Mouse (Mus musculus) ES-E14 (cell line): ENCODE results near the gene Smpd3.

Source experiments
- CHD2 ChIP-seq: IDR thresholded peaks from 2 replicates; pipeline ENCODE4 v1.6.1; 2014; ENCODE audit warnings: mild to moderate bottlenecking, low read depth, low read length, inconsistent platforms
- MAFK ChIP-seq: IDR thresholded peaks from 2 replicates; pipeline ENCODE4 v1.6.1; 2014; ENCODE audit warnings: mild to moderate bottlenecking, low read depth, low read length, inconsistent platforms; ENCODE audit not compliant: insufficient read depth
- ZNF384 ChIP-seq: IDR thresholded peaks from 2 replicates; pipeline ENCODE4 v1.6.1; 2012; ENCODE audit warnings: low read depth, low read length, inconsistent platforms

GRCm38 (mm10) chr8:106336561-106336960, 1.2 kb downstream of the Smpd3 start:
- no peak for TF ChIP-seq CHD2
- no peak for TF ChIP-seq MAFK
- no peak for TF ChIP-seq ZNF384
